Mouse (Mus musculus): ENCODE measurements around the gene Tacc3. TPM values are rescaled to one million over a fixed set of nuclear protein-coding genes. Genes with fewer than 3 reads are reported as not detected.

The Tacc3 gene
- polyA plus RNA-seq, 1 experiment from 2014 or later = 160 TPM

Other genes with a start within 250 kb of the Tacc3 start
- 2.2 and 2.8 TPM in 2 replicates for gene Nkx1-1, start 224.2 kb upstream of the Tacc3 start, polyA plus RNA-seq (2016; fragmentation: Nextera tagmentation; extraction: Ambion mirVana)
- 46.4 and 49.3 TPM in 2 replicates for gene Fam53a, start 28.5 kb upstream of the Tacc3 start, polyA plus RNA-seq (2016; fragmentation: Nextera tagmentation; extraction: Ambion mirVana)
- 0.49 and 0.61 TPM in 2 replicates for gene Gm9903, start 28.2 kb upstream of the Tacc3 start, polyA plus RNA-seq (2016; fragmentation: Nextera tagmentation; extraction: Ambion mirVana)
- 183 and 184 TPM in 2 replicates for gene Slbp, start 5.6 kb upstream of the Tacc3 start, polyA plus RNA-seq (2016; fragmentation: Nextera tagmentation; extraction: Ambion mirVana)
- gene Tmem129, start 288 bp downstream of the Tacc3 start, polyA plus RNA-seq (2016; fragmentation: Nextera tagmentation; extraction: Ambion mirVana) = 30.3 and 31.5 TPM in 2 replicates
- 58.5 and 62.5 TPM in 2 replicates for gene Fgfr3, start 63.5 kb downstream of the Tacc3 start, polyA plus RNA-seq (2016; fragmentation: Nextera tagmentation; extraction: Ambion mirVana)
- gene Letm1, start 124.7 kb downstream of the Tacc3 start, polyA plus RNA-seq (2016; fragmentation: Nextera tagmentation; extraction: Ambion mirVana) = 57.2 and 63.6 TPM in 2 replicates
- gene Nsd2, start 162.6 kb downstream of the Tacc3 start, polyA plus RNA-seq (2016; fragmentation: Nextera tagmentation; extraction: Ambion mirVana) = 91.2 and 98.7 TPM in 2 replicates

Data from neural tube, embryonic 12.5 days (tissue).